Mouse (Mus musculus) thymus, adult 2 months (tissue): ENCODE data around the gene Rhbdd1.

Source experiments
- CTCF ChIP-seq: fragments of 200-500 bp; IDR thresholded peaks from 2 replicates; pipeline ENCODE4 v1.5.1; 2012; ENCODE audit warnings: mild to moderate bottlenecking, control low read depth, low read length, moderate library complexity, borderline replicate concordance; ENCODE audit not compliant: control insufficient read depth, poor library complexity, insufficient read depth; ENCODE audit errors: extremely low read depth
- POLR2A ChIP-seq: fragments of 200-500 bp; IDR thresholded peaks from 2 replicates; pipeline ENCODE4 v1.6.1; 2012; ENCODE audit warnings: mild to moderate bottlenecking, low read length, control low read depth, moderate library complexity; ENCODE audit not compliant: control insufficient read depth, poor library complexity, insufficient read depth; ENCODE audit errors: extremely low read depth

DNA sequence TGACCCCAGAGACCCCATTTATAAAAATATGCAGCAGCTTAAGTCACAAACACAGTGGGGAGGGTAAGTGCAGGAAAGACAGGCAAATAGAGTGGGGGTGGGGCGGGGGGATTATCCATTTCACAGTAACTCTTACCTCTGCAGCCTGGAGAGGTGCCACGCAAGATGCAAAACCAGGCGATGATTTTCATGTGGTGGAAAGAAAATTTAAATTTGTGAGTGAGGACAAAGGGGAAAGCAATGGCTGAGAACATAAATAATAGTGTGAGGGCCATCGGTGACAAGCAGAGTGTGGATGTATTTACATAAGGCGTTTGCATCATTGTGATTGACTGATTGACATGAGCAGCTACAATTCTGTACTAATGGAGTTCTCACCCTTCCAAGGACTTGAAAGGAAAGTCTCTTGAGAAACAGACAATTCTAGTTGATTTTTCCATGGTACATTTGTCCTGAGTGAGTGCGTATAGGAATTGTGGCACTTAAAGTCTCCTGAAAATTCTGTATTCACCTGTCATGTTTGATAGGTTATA lies 149.1 kb downstream of the Rhbdd1 start:
- TF ChIP-seq CTCF (no peak), POLR2A (no peak)
